Mouse (Mus musculus) ovary, adult 18-20 months (tissue): ENCODE measurements around the gene Ing4.

Experiments used
- DNase-seq: peaks from one replicate; pipeline ENCODE4 v3.0.0; 2022; ENCODE audit warnings: low spot score, mixed read lengths

Gene Ing4

GRCm38 (mm10) chr6:125090341-125091085 lies 51.0 kb downstream of the Ing4 start:
- DNase-seq = no peak

GRCm38 (mm10) chr6:125092372-125092771 lies 52.8 kb downstream of the Ing4 start:
- DNase-seq = no peak

- no peak for DNase-seq
Observed at GRCm38 (mm10) chr6:125094843-125095242, 55.3 kb downstream of the Ing4 start.

- DNase-seq = peak; percentile 90
Observed at GRCm38 (mm10) chr6:125095391-125096278, 56.1 kb downstream of the Ing4 start, which contains the start of gene Chd4. Gene Chd4 (plus strand): TSS chr6:125095981.

- DNase-seq = no peak
Observed at GRCm38 (mm10) chr6:125096279-125096596, 56.7 kb downstream of the Ing4 start.

GRCm38 (mm10) chr6:125096597-125097345 lies 57.2 kb downstream of the Ing4 start:
- peak; percentile 54 for DNase-seq

GRCm38 (mm10) chr6:125097346-125097689 lies 57.8 kb downstream of the Ing4 start:
- DNase-seq = no peak

- DNase-seq = no peak
Observed at GRCm38 (mm10) chr6:125097951-125098350, 58.4 kb downstream of the Ing4 start.

GRCm38 (mm10) chr6:125098513-125098912 lies 59.0 kb downstream of the Ing4 start:
- DNase-seq = no peak
